Mouse (Mus musculus) spleen, postnatal 36 days (tissue): ENCODE measurements around the gene Lrcol1.

Experiments used
- DNase-seq, 2 experiments: peaks; one replicate each; pipeline ENCODE4 v3.0.0; 2022; ENCODE audit warnings: low spot score in 2 of 2, mixed read lengths in 1 of 2

Lrcol1 gene

DNA sequence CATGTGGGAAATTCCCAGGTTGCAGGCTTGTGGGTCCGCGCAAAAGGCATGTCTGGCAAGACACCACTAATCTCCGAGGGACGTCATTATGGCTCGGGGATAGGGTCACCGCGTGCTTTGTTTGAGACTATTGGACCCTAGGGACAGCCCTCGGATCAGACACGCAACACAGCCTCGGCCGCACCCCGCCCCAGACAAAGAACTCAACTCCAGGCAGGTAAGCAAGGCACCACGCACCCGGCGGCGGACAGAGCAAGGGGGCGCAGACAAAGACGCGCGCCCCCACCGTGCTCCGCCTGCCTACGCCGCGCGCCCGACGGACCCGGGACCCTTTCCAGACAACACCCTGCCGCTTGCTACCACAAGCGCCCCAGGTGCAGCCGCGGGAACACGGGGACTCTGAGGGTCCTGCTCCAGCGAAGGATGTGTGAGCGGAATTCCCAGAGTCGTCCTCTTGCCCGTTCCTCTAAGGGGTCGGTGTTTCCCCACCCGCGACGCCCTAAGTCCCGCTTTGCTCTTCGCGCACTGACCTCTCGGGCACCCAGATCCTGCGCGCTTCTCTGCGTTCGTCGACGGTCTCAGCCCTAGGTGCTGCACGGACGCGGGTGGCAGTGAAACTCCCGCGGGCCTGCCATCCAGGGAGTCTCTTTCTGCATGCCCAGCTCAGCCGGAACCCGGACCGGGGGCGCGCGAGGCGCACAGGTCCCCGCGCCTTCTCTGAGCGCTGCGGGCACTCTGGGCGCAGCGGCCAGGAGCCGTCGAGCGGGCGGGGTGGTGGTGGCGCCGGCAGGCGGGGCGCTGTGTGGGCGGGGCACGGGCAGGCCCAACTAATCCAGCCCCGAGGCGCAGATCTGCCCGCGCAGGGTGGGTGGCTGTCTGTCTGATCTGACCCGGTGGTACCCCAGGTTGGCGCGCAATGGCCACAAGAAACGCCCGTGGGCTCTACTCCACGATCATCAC is 42.1 kb downstream of the Lrcol1 start:
- peak; percentile 25 to 27 for DNase-seq

- DNase-seq = no peak
Measured at GRCm38 (mm10) chr5:110387332-110387731, 42.8 kb downstream of the Lrcol1 start.

- no peak for DNase-seq
Measured at GRCm38 (mm10) chr5:110390631-110391030, 46.1 kb downstream of the Lrcol1 start.

GRCm38 (mm10) chr5:110392727-110393126 is 48.2 kb downstream of the Lrcol1 start:
- DNase-seq = no peak

GRCm38 (mm10) chr5:110395006-110395661 is 50.6 kb downstream of the Lrcol1 start:
- DNase-seq = no peak

GRCm38 (mm10) chr5:110401101-110401500 is 56.6 kb downstream of the Lrcol1 start:
- no peak for DNase-seq

DNA sequence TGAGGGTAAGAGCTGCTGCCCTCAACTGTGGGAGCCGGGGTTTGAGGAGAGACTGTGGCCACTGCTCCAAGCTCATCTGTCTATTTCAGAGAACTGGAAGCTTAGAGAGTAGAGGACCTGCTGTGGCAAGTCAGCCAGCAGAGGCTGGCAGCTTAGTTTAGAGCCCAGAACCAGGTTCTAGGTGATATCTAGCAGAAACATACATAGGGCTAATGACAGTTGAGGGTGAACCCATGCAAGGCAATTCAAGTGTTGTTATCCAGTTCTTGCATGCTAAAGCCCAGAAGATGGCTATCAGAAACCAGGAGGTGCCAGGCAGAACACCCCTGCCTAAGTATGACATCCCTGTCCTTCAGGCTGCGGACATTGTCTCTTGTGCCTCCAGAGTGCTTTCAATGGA is 58.0 kb downstream of the Lrcol1 start:
- DNase-seq = no peak

GRCm38 (mm10) chr5:110403931-110404330 is 59.4 kb downstream of the Lrcol1 start:
- no peak for DNase-seq
